Mouse (Mus musculus): Measurements from ENCODE around the gene Srl. TPM values are rescaled to one million over a fixed set of nuclear protein-coding genes. Genes with fewer than 3 reads are reported as not detected.

Gene Srl
- polyA plus RNA-seq, 2 experiments from 2014 or later: 0.42 to 0.97 TPM

- ATAC-seq: no peak
Measured at GRCm38 (mm10) chr16:4472687-4473086, 68.9 kb downstream of the Srl start.

GRCm38 (mm10) chr16:4469599-4470352 lies 71.8 kb downstream of the Srl start:
- ATAC-seq: peak; percentile 73

- no peak for ATAC-seq
Measured at GRCm38 (mm10) chr16:4464529-4465089, 77.0 kb downstream of the Srl start.

- ATAC-seq: no peak
Measured at GRCm38 (mm10) chr16:4457927-4458326, 83.7 kb downstream of the Srl start.

GRCm38 (mm10) chr16:4456391-4456790 lies 85.2 kb downstream of the Srl start:
- ATAC-seq: no peak

- ATAC-seq: no peak
Measured at GRCm38 (mm10) chr16:4455693-4456092, 85.9 kb downstream of the Srl start.

GRCm38 (mm10) chr16:4454563-4454962 lies 87.1 kb downstream of the Srl start:
- ATAC-seq: no peak

- ATAC-seq: no peak
Measured at GRCm38 (mm10) chr16:4449418-4449817, 92.2 kb downstream of the Srl start.

GRCm38 (mm10) chr16:4448235-4448634 lies 93.4 kb downstream of the Srl start:
- ATAC-seq: no peak

- ATAC-seq: no peak
Measured at GRCm38 (mm10) chr16:4446395-4446794, 95.2 kb downstream of the Srl start.

- ATAC-seq: no peak
Measured at GRCm38 (mm10) chr16:4444378-4444777, 97.2 kb downstream of the Srl start.

GRCm38 (mm10) chr16:4439302-4440066 lies 102.1 kb downstream of the Srl start:
- ATAC-seq: no peak

- ATAC-seq: no peak
Measured at GRCm38 (mm10) chr16:4436738-4437137, 104.9 kb downstream of the Srl start.

GRCm38 (mm10) chr16:4435371-4435770 lies 106.2 kb downstream of the Srl start:
- ATAC-seq: no peak

GRCm38 (mm10) chr16:4431841-4432240 lies 109.8 kb downstream of the Srl start:
- ATAC-seq: no peak

- ATAC-seq: no peak
Measured at GRCm38 (mm10) chr16:4431013-4431412, 110.6 kb downstream of the Srl start.

GRCm38 (mm10) chr16:4430232-4430631 lies 111.4 kb downstream of the Srl start:
- no peak for ATAC-seq

Other genes starting within 250 kb of the Srl start
- gene Adcy9, start 121.3 kb downstream of the Srl start, polyA plus RNA-seq (2017; shearing (Covaris generic)): under 1 TPM; 0.52 to 0.70 TPM
- 1 to 10 TPM; 6.5 to 7.3 TPM for gene Tfap4, start 18.0 kb upstream of the Srl start, polyA plus RNA-seq (2017; shearing (Covaris generic))
- under 1 TPM in 1 of 2 experiments, not detected in 1; 0.73 TPM for gene Glis2, start 52.9 kb upstream of the Srl start, polyA plus RNA-seq (2017; shearing (Covaris generic))
- gene Pam16, start 83.2 kb upstream of the Srl start, polyA plus RNA-seq (2017; shearing (Covaris generic)): 10 to 100 TPM; 35.7 TPM
- 1 to 10 TPM; 2.2 to 2.9 TPM for gene Vasn, start 98.1 kb upstream of the Srl start, polyA plus RNA-seq (2017; shearing (Covaris generic))
- gene Dnaja3, start 98.2 kb upstream of the Srl start, polyA plus RNA-seq (2017; shearing (Covaris generic)): 10 to 100 TPM; 24.4 to 29.0 TPM
- 100 to 1,000 TPM; 102 to 174 TPM for gene Coro7, start 138.0 kb upstream of the Srl start, polyA plus RNA-seq (2017; shearing (Covaris generic))
- gene Nmral1, start 177.5 kb upstream of the Srl start, polyA plus RNA-seq (2017; shearing (Covaris generic)): 10 to 100 TPM in 1 of 2 experiments, 1 to 10 TPM in 1; 7.4 to 10.3 TPM
- 100 to 1,000 TPM; 114 to 119 TPM for gene Hmox2, start 184.5 kb upstream of the Srl start, polyA plus RNA-seq (2017; shearing (Covaris generic))
- gene Cdip1, start 248.5 kb upstream of the Srl start, polyA plus RNA-seq (2017; shearing (Covaris generic)): 10 to 100 TPM; 32.8 to 56.2 TPM

All from CD4-positive, CD25-positive, alpha-beta regulatory T cell, adult 4 months (primary cell).